Mouse (Mus musculus) lung, embryonic 16.5 days (tissue): Measurements from ENCODE around the gene Zbtb17. TPM values are rescaled to one million over a fixed set of nuclear protein-coding genes. Genes with fewer than 3 reads are reported as not detected.
A peak's percentile ranks its signal among the peaks of the same experiment; 100 is the strongest.

Experiments used
- ATAC-seq: fragments of 200-750 bp; cut with Nextera tagmentation; 2 replicates; pipeline ENCODE4 v1.8.0; 2017; ENCODE audit warnings: low read depth, mild to moderate bottlenecking, moderate library complexity
- H3K27ac ChIP-seq: fragments of 300-500 bp; sonication (generic); 2 replicates; pipeline ENCODE4 v1.5.1; 2014; ENCODE audit warnings: mild to moderate bottlenecking, control low read depth, low read length
- H3K27me3 ChIP-seq: fragments of 300-500 bp; sonication (generic); 2 replicates; pipeline ENCODE4 v1.6.1; 2014; ENCODE audit warnings: low read depth, low read length, mixed read lengths; ENCODE audit not compliant: control insufficient read depth, insufficient read depth
- H3K36me3 ChIP-seq: fragments of 300-500 bp; sonication (generic); 2 replicates; pipeline ENCODE4 v1.6.1; 2014; ENCODE audit warnings: low read length; ENCODE audit not compliant: control insufficient read depth, insufficient read depth
- H3K4me1 ChIP-seq: fragments of 300-500 bp; sonication (generic); replicated peaks from 2 replicates; pipeline ENCODE4 v1.6.1; 2014; ENCODE audit warnings: low read length, mixed read lengths; ENCODE audit not compliant: control insufficient read depth, insufficient read depth
- H3K4me2 ChIP-seq: fragments of 300-500 bp; sonication (generic); 2 replicates; pipeline ENCODE4 v1.6.1; 2014; ENCODE audit warnings: low read depth, low read length, control low read depth
- H3K4me3 ChIP-seq: fragments of 300-500 bp; sonication (generic); 2 replicates; pipeline ENCODE4 v1.5.1; 2014; ENCODE audit warnings: mild to moderate bottlenecking, low read length, control low read depth
- H3K9ac ChIP-seq: fragments of 300-500 bp; sonication (generic); 2 replicates; pipeline ENCODE4 v1.6.1; 2014; ENCODE audit warnings: low read length, control low read depth
- H3K9me3 ChIP-seq: fragments of 300-500 bp; sonication (generic); 2 replicates; pipeline ENCODE4 v1.6.1; 2016; ENCODE audit warnings: low read length; ENCODE audit not compliant: control insufficient read depth
- WGBS: fragments of 180-500 bp; shearing (Covaris S2); extraction: QIAGEN DNeasy Blood & Tissue Kit; methylation state at CpG from one replicate; pipeline ENCODE4 v1.1.7; 2014; 5-methylcytosine and 5-hydroxymethylcytosine counted together
- polyA plus RNA-seq: library from polyadenylated mRNA; unstranded; fragments of >200 nt; fragmentation: Nextera tagmentation; extraction: Ambion mirVana; gene quantifications from 2 replicates; pipeline ENCODE4 v1.2.1, GENCODE M21; 2015

Zbtb17 gene
- 30.6 and 30.8 TPM in 2 replicates for polyA plus RNA-seq

DNA sequence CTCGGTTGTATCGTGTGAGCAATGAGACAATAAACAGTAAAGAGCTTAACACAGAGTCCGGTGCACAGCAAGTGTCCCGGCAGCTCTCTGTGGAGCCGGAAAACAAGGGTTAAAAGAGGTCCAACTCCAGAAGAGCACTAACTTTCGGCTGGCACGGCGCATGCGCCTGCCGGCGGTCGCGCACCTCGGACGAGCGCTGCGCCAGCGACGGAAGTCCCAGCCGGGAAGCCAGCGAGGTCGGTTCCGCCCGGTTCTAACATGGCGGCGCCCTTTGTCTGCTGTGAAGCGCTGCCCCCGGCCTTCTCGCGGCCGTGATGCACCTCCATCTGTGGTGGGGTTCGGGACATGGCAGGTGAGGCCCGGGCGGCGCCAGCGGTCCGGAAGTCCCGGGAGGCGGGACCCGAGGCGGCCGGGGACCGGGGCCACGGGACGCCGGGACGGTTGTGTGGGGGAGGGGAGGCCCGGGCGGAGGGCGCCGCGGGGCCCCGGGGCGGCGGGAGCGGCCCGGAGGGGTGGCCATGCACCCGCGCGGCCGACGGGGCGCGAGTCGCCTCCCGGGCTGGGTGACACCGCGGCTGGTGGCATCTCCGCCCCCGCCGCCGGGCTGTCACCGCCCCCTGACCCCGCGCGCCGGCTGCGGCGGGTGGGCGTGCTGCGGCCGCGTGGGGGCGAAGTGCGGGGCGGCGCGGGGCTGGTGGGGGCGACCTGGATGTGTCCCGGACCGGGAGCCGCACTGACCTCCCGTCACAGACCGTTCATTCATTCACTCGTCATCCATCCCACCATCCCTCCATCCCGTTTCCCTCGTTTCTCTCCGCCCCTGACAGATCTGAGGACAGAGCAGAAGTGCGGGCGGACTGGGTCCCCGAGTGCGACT, at the start of gene Zbtb17:
Gene Zbtb17 (plus strand): TSS at position 204 of the 877 bp plus-strand sequence.
- no peaks in the 10 kb centered on the region for H3K9me3 ChIP-seq
- H3K9ac ChIP-seq = peak within 1 kb of the TSS; percentile 94
- peak within 1 kb of the TSS; percentile 80 for H3K4me2 ChIP-seq
- H3K27ac ChIP-seq = peak within 1 kb of the TSS; percentile 37; the same call in 1 of the 2 replicates
- peaks cover 12% of the 10 kb centered on the region for H3K36me3 ChIP-seq
- no peaks in the 10 kb centered on the region for H3K27me3 ChIP-seq
- ATAC-seq = peak; percentile 95
- H3K4me1 ChIP-seq = peaks cover 13% of the 10 kb centered on the region
- H3K4me3 ChIP-seq = peak within 1 kb of the TSS; percentile 96
- under 1% methylated on average over 62 of the region's 102 CpGs for WGBS

DNA sequence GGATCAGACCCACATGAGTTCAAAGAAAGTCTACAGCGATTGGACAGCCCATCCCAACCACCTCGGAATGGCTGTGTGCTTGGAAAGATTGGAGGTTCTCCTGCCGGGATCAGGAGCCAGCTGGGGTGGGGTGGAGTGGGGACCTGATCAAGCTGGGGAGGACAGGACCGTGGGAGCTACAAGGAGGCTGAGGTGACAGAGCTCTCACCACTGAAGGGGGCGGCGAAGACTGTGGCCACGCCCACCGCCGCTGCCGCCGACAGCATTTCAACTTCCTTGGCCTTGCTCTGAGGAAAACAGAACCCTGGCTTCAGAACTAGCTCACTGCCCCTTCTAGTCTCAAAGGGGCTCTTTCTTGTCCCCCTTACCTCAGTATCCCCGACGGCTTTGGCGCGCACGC, 49.7 kb upstream of the Zbtb17 start:
- Histone ChIP-seq H3K9ac (no peak overlapping the region), H3K4me1 (peaks cover 5% of the 10 kb centered on the region), H3K36me3 (no peaks in the 10 kb centered on the region), H3K9me3 (no peaks in the 10 kb centered on the region), H3K4me2 (peak overlapping the region; percentile 12), H3K27me3 (no peaks in the 10 kb centered on the region), H3K27ac (no peak overlapping the region), H3K4me3 (no peak overlapping the region)
- peak; percentile 24; the same call in 1 of the 2 replicates for ATAC-seq
- WGBS = 13% methylated on average over 16 of the region's 16 CpGs

- Histone ChIP-seq H3K4me2 (no peak overlapping the region), H3K4me3 (no peak overlapping the region), H3K36me3 (no peaks in the 10 kb centered on the region), H3K4me1 (peaks cover 5% of the 10 kb centered on the region), H3K9ac (0 out of 2 replicates have a peak overlapping the region, but pooled peaks have one; percentile 16), H3K27me3 (no peaks in the 10 kb centered on the region), H3K9me3 (no peaks in the 10 kb centered on the region), H3K27ac (no peak overlapping the region)
- ATAC-seq = no peak
- 62% methylated on average over 12 of the region's 12 CpGs for WGBS
These were observed 46.6 kb upstream of the Zbtb17 start for GRCm38 (mm10) chr4:141397861-141398260.

GRCm38 (mm10) chr4:141398545-141398944, 45.9 kb upstream of the Zbtb17 start, which contains the start of gene Clcnka:
Gene Clcnka (minus strand): TSS chr4:141398724.
- no peak within 1 kb of the TSS for H3K4me3 ChIP-seq
- H3K27ac ChIP-seq = no peak within 1 kb of the TSS
- no peaks in the 10 kb centered on the region for H3K9me3 ChIP-seq
- H3K36me3 ChIP-seq = no peaks in the 10 kb centered on the region
- 0 out of 2 replicates have a peak within 1 kb of the TSS, but pooled peaks have one; percentile 16 for H3K9ac ChIP-seq
- H3K27me3 ChIP-seq = no peaks in the 10 kb centered on the region
- peaks cover 5% of the 10 kb centered on the region for H3K4me1 ChIP-seq
- ATAC-seq = peak; percentile 47
- WGBS = 35% methylated on average over 12 of the region's 12 CpGs
- no peak within 1 kb of the TSS for H3K4me2 ChIP-seq

DNA sequence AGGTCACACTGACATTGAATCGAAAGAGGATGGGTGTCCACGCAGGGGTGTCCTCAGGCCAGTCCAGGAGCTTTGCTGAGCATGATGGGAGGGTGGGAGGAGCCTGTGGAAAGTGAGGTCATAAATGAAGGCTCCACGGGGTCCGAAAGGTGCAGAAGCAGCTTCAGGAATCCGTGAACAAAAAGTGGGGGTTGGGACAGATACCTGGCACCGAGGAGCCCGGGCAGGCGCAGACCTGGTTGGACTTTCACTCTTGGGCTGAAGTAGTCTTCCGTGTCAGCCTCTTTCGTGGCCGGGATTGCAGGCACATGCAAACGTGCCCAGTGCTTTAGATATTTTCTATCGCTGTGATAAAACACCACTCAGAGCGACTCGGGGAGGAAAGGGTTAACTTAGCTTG, 44.3 kb upstream of the Zbtb17 start:
- peaks cover 2% of the 10 kb centered on the region; the same call in 1 of the 2 replicates for H3K27me3 ChIP-seq
- WGBS = 78% methylated on average over 15 of the region's 15 CpGs
- no peak overlapping the region for H3K27ac ChIP-seq
- H3K9me3 ChIP-seq = no peaks in the 10 kb centered on the region
- no peaks in the 10 kb centered on the region for H3K36me3 ChIP-seq
- H3K9ac ChIP-seq = no peak overlapping the region
- no peak overlapping the region for H3K4me3 ChIP-seq
- ATAC-seq = no peak
- peaks cover 4% of the 10 kb centered on the region; the same call in 1 of the 2 replicates for H3K4me1 ChIP-seq
- H3K4me2 ChIP-seq = no peak overlapping the region

GRCm38 (mm10) chr4:141404518-141405313, 39.7 kb upstream of the Zbtb17 start:
- Histone ChIP-seq H3K9ac (peak overlapping the region; percentile 51), H3K4me1 (peaks cover 4% of the 10 kb centered on the region; the same call in 1 of the 2 replicates), H3K27ac (no peak overlapping the region), H3K4me3 (no peak overlapping the region), H3K4me2 (peak overlapping the region; percentile 52), H3K27me3 (peaks cover 2% of the 10 kb centered on the region; the same call in 1 of the 2 replicates), H3K36me3 (no peaks in the 10 kb centered on the region), H3K9me3 (no peaks in the 10 kb centered on the region)
- 11% methylated on average over 15 of the region's 15 CpGs for WGBS
- ATAC-seq = peak; percentile 80

GRCm38 (mm10) chr4:141405314-141405622, 39.2 kb upstream of the Zbtb17 start:
- peaks cover 4% of the 10 kb centered on the region; the same call in 1 of the 2 replicates for H3K4me1 ChIP-seq
- no peak for ATAC-seq
- no peak overlapping the region for H3K4me3 ChIP-seq
- H3K9ac ChIP-seq = no peak overlapping the region
- H3K36me3 ChIP-seq = no peaks in the 10 kb centered on the region
- no peak overlapping the region for H3K4me2 ChIP-seq
- H3K27ac ChIP-seq = no peak overlapping the region
- H3K9me3 ChIP-seq = no peaks in the 10 kb centered on the region
- peaks cover 2% of the 10 kb centered on the region; the same call in 1 of the 2 replicates for H3K27me3 ChIP-seq
- WGBS = 75% methylated on average over 3 of the region's 3 CpGs

GRCm38 (mm10) chr4:141406516-141407299, 37.7 kb upstream of the Zbtb17 start:
- peak; percentile 11; the same call in 1 of the 2 replicates for ATAC-seq

More at GRCm38 (mm10) chr4:141406516-141407299, 37.7 kb upstream of the Zbtb17 start:
- H3K36me3 ChIP-seq = no peaks in the 10 kb centered on the region
- peaks cover 2% of the 10 kb centered on the region; the same call in 1 of the 2 replicates for H3K27me3 ChIP-seq
- peaks cover 4% of the 10 kb centered on the region; the same call in 1 of the 2 replicates for H3K4me1 ChIP-seq
- H3K27ac ChIP-seq = no peak overlapping the region
- no peaks in the 10 kb centered on the region for H3K9me3 ChIP-seq
- H3K4me2 ChIP-seq = no peak overlapping the region
- 23% methylated on average over 13 of the region's 14 CpGs for WGBS
- H3K9ac ChIP-seq = no peak overlapping the region
- H3K4me3 ChIP-seq = no peak overlapping the region
